8 mouse cellular contexts compared by ENCODE assay signal in the genomic region with DNA sequence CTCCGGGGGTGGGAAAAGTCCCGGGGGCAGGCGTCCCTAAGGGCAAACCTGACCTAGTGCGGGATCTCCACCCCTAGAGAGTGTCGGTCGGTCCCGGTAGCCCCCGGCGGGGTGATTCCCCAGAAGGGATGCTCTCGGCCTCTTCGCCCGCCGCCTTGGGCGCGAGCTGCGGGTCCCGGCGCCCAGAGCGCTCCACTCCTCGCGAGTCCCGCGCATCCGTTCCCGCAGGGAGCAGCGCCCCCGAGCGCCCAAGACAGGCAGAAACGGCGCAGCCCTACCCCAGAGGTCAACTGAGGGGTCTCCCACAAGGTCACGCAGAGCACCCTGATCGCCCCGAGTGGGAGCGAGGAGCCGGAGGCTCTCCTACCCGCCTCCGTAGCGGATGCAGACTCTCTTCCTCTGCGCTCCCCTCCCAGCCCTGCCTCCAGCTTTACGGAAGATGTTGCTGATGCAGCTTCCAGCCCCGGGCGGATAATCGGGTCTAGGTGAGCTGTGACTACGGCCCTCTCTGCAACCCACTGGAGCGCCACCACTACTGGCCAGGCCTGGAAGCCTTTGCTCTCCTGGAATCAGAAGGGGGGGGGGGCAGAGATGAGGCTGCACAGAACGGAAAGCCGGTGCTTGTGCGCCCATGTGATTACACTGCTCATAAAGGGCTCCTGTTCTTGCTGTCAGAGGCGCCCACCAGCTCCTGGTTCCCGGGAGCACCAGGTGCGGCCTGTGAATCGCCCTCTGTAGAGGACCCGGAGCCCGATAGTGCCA. TPM values are rescaled to one million over a fixed set of nuclear protein-coding genes. Genes with fewer than 3 reads are reported as not detected.
DNase-seq lines count a peak whose midpoint lies in the region; ATAC-seq and TF ChIP-seq lines count a peak whose summit lies in the region.

No protein-coding gene starts in this region.

- H3K4me1 ChIP-seq in ES-Bruce4 (ENCODE audit: control insufficient read depth, insufficient read depth, low read length), result peaks cover 1% of the 10 kb centered on the region
- H3K4me1 ChIP-seq in embryonic facial prominence, embryonic 13.5 days, result peaks cover 31% of the 10 kb centered on the region
- peaks cover 54% of the 10 kb centered on the region for H3K4me1 ChIP-seq in midbrain, embryonic 13.5 days (replicated peaks)

- WGBS in embryonic facial prominence, embryonic 13.5 days, result under 1% methylated on average over 54 of the region's 54 CpGs
- under 1% methylated on average over 54 of the region's 54 CpGs for WGBS in midbrain, embryonic 13.5 days

- H3K4me2 ChIP-seq in embryonic facial prominence, embryonic 13.5 days, result peak overlapping the region; percentile 99
- peak overlapping the region; percentile 99 for H3K4me2 ChIP-seq in midbrain, embryonic 13.5 days (replicated peaks)

- TF ChIP-seq EP300 in ES-Bruce4 (IDR thresholded peaks at IDR 0.05; ENCODE audit: insufficient read depth, low read depth, low read length), result no peak

- DNase-seq in CD4-positive helper T cell, adult 2 months (ENCODE audit: low read depth, low spot score), result peak; percentile 72
- DNase-seq in heart, postnatal 36 days, result peak; percentile 41 to 57
- DNase-seq in left cerebral cortex, postnatal 10 days (ENCODE audit: extremely low spot score in 1 of 2, low spot score in 2 of 2), result peak; percentile 42 to 73
- DNase-seq in splenic B cell, adult 2 months (ENCODE audit: low read depth, low spot score), result peak; percentile 63
- no peak for DNase-seq in adipocyte (ENCODE audit: low spot score)

- no peaks in the 10 kb centered on the region for H3K36me3 ChIP-seq in ES-Bruce4 (ENCODE audit: control insufficient read depth, insufficient read depth, low read length, poor library complexity, severe bottlenecking)
- H3K36me3 ChIP-seq in embryonic facial prominence, embryonic 13.5 days, result no peaks in the 10 kb centered on the region
- H3K36me3 ChIP-seq in midbrain, embryonic 13.5 days, result no peaks in the 10 kb centered on the region
- H3K36me3 ChIP-seq in splenic B cell, adult 2 months (ENCODE audit: control insufficient read depth, insufficient read depth, low read length, poor library complexity, severe bottlenecking), result no peaks in the 10 kb centered on the region

- no peak for TF ChIP-seq POLR2A in ES-Bruce4 (IDR thresholded peaks at IDR 0.05; ENCODE audit: insufficient read depth, low read length)

- peaks cover 8% of the 10 kb centered on the region; the same call in 1 of the 2 replicates for H3K27me3 ChIP-seq in ES-Bruce4 (ENCODE audit: control insufficient read depth, insufficient read depth, low read length, poor library complexity, severe bottlenecking)
- H3K27me3 ChIP-seq in embryonic facial prominence, embryonic 13.5 days, result peaks cover 71% of the 10 kb centered on the region
- H3K27me3 ChIP-seq in midbrain, embryonic 13.5 days, result peaks cover 26% of the 10 kb centered on the region
- no peaks in the 10 kb centered on the region for H3K27me3 ChIP-seq in splenic B cell, adult 2 months (ENCODE audit: control insufficient read depth, insufficient read depth, low read length, poor library complexity, severe bottlenecking)

- H3K4me3 ChIP-seq in ES-Bruce4 (ENCODE audit: low read depth, low read length), result peak overlapping the region; percentile 67
- peak overlapping the region; percentile 54 for H3K4me3 ChIP-seq in embryonic facial prominence, embryonic 13.5 days
- H3K4me3 ChIP-seq in midbrain, embryonic 13.5 days (replicated peaks), result peak overlapping the region; percentile 63

- intact Hi-C loops in heart, postnatal 36 days (cut with DNase I), result loop anchor here (2.0 to 5.0 kb wide), 2 partner anchors 34 to 77 kb away; no protein-coding TSS in a partner anchor
- intact Hi-C loops in left cerebral cortex, postnatal 10 days (cut with DNase I), result loop anchor here (5.0 kb wide), 1 partner anchor 74 kb away; no protein-coding TSS in a partner anchor

- ATAC-seq in embryonic facial prominence, embryonic 13.5 days (ENCODE audit: insufficient number of reproducible peaks, insufficient read depth, low FRiP score, low TSS enrichment, low read depth), result peak; percentile 32; the same call in 1 of the 2 replicates
- peak; percentile 49 for ATAC-seq in midbrain, embryonic 13.5 days

- peak overlapping the region; percentile 36 for H3K9ac ChIP-seq in ES-Bruce4 (ENCODE audit: low read depth, poor library complexity, severe bottlenecking)
- peak overlapping the region; percentile 66 for H3K9ac ChIP-seq in embryonic facial prominence, embryonic 13.5 days
- peak overlapping the region; percentile 78 for H3K9ac ChIP-seq in midbrain, embryonic 13.5 days (replicated peaks)

- H3K27ac ChIP-seq in ES-Bruce4 (ENCODE audit: insufficient read depth, low read length), result no peak overlapping the region
- H3K27ac ChIP-seq in embryonic facial prominence, embryonic 13.5 days, result no peak overlapping the region
- peak overlapping the region; percentile 61 for H3K27ac ChIP-seq in midbrain, embryonic 13.5 days

- TF ChIP-seq CTCF in ES-Bruce4 (IDR thresholded peaks at IDR 0.05; ENCODE audit: low read depth, low read length), result no peak

- H3K9me3 ChIP-seq in ES-Bruce4 (replicated peaks; ENCODE audit: control insufficient read depth, insufficient read depth, low read length, poor library complexity, severe bottlenecking), result no peaks in the 10 kb centered on the region
- no peaks in the 10 kb centered on the region for H3K9me3 ChIP-seq in embryonic facial prominence, embryonic 13.5 days
- no peaks in the 10 kb centered on the region for H3K9me3 ChIP-seq in midbrain, embryonic 13.5 days

RNA-seq across cellular contexts. Expression of a gene that starts 2.7 kb away (rescaled TPM):
- 3.2 and 3.7 TPM in 2 replicates for polyA plus RNA-seq in ES-Bruce4 (2011; ENCODE audit: insufficient read depth, insufficient read length, low read depth, missing spikeins)
- 3.2 and 3.6 TPM in 2 replicates for polyA plus RNA-seq in embryonic facial prominence, embryonic 13.5 days (2015; fragmentation: Nextera tagmentation; extraction: Ambion mirVana)
- 10 to 100 TPM; 11.3 to 13.4 TPM for total RNA-seq in heart, postnatal 36 days (2021)
- 10 to 100 TPM; 51.1 to 54.5 TPM for total RNA-seq in left cerebral cortex, postnatal 10 days (2021)
- polyA plus RNA-seq in midbrain, embryonic 13.5 days (2015; fragmentation: Nextera tagmentation; extraction: Ambion mirVana), result 8.4 and 8.7 TPM in 2 replicates

RNA-seq across cellular contexts. Expression of a gene that starts 43.2 kb away (rescaled TPM):
- polyA plus RNA-seq in ES-Bruce4 (2011; ENCODE audit: insufficient read depth, insufficient read length, low read depth, missing spikeins), result 12.5 and 12.8 TPM in 2 replicates
- polyA plus RNA-seq in embryonic facial prominence, embryonic 13.5 days (2015; fragmentation: Nextera tagmentation; extraction: Ambion mirVana), result 13.1 and 13.5 TPM in 2 replicates
- 1 to 10 TPM; 6.1 to 7.3 TPM for total RNA-seq in heart, postnatal 36 days (2021)
- 10 to 100 TPM in 1 of 2 experiments, 1 to 10 TPM in 1; 9.7 to 11.7 TPM for total RNA-seq in left cerebral cortex, postnatal 10 days (2021)
- 10.9 and 14.6 TPM in 2 replicates for polyA plus RNA-seq in midbrain, embryonic 13.5 days (2015; fragmentation: Nextera tagmentation; extraction: Ambion mirVana)

RNA-seq across cellular contexts. Expression of a gene that starts 57.3 kb away (rescaled TPM):
- polyA plus RNA-seq in ES-Bruce4 (2011; ENCODE audit: insufficient read depth, insufficient read length, low read depth, missing spikeins), result not detected in 2 replicates
- polyA plus RNA-seq in embryonic facial prominence, embryonic 13.5 days (2015; fragmentation: Nextera tagmentation; extraction: Ambion mirVana), result not detected in 2 replicates
- not detected for total RNA-seq in heart, postnatal 36 days (2021)
- total RNA-seq in left cerebral cortex, postnatal 10 days (2021), result 10 to 100 TPM; 80.8 to 96.0 TPM
- polyA plus RNA-seq in midbrain, embryonic 13.5 days (2015; fragmentation: Nextera tagmentation; extraction: Ambion mirVana), result 6.5 and 8.3 TPM in 2 replicates
